Mouse (Mus musculus) small intestine, adult 2 months (tissue): Measurements from ENCODE around the gene Hmbs.

Experiments used
- CTCF ChIP-seq: fragments of 200-500 bp; IDR thresholded peaks from 2 replicates; pipeline ENCODE4 v1.5.1; 2012; ENCODE audit warnings: low read depth, mild to moderate bottlenecking, control low read depth, inconsistent platforms, low read length, moderate library complexity, mixed read lengths; ENCODE audit not compliant: insufficient replicate concordance, insufficient read length; ENCODE audit errors: extremely low read depth
- POLR2A ChIP-seq: fragments of 200-500 bp; IDR thresholded peaks from 2 replicates; pipeline ENCODE4 v1.6.1; 2012; ENCODE audit warnings: low read depth, mild to moderate bottlenecking, control low read depth, inconsistent platforms, low read length, moderate library complexity

- no peak for TF ChIP-seq CTCF
- peak; percentile 88 for TF ChIP-seq POLR2A
Observed at GRCm38 (mm10) chr9:44379054-44379834, 35.2 kb upstream of the Hmbs start, which contains the start of gene Hyou1.
